Mouse (Mus musculus): ENCODE data around the gene Myh6. TPM values are rescaled to one million over a fixed set of nuclear protein-coding genes. Genes with fewer than 3 reads are reported as not detected.
"Not testable (repeated sequence)": the region's sequence is repeated elsewhere in the genome, so short reads cannot be mapped to it uniquely, and the experiment has no call there.

Myh6 gene
- polyA plus RNA-seq, 1 experiment from 2014 or later, result 0.46 TPM

GRCm38 (mm10) chr14:54951587-54951986, 15.1 kb downstream of the Myh6 start:
- H3K27ac ChIP-seq (ENCODE audit: low read length), result no peak overlapping the region
- H3K9ac ChIP-seq (ENCODE audit: low read depth, low read length), result no peak overlapping the region
- no peak overlapping the region for H3K4me3 ChIP-seq (ENCODE audit: low read length)
- H3K9me3 ChIP-seq (ENCODE audit: control insufficient read depth, low read length), result no peaks in the 10 kb centered on the region
- no peaks in the 10 kb centered on the region for H3K36me3 ChIP-seq (ENCODE audit: control insufficient read depth, insufficient read depth, low read length)
- no peaks in the 10 kb centered on the region for H3K4me1 ChIP-seq (ENCODE audit: control insufficient read depth, insufficient read depth, low read length)
- 76% methylated on average over 6 of the region's 6 CpGs for WGBS
- no peak for ATAC-seq
- no peak overlapping the region for H3K4me2 ChIP-seq (ENCODE audit: low read depth, low read length)
- H3K27me3 ChIP-seq (replicated peaks; ENCODE audit: control insufficient read depth, insufficient read depth, low read length), result no peaks in the 10 kb centered on the region

GRCm38 (mm10) chr14:54950493-54950892, 16.2 kb downstream of the Myh6 start:
- WGBS, result 57% methylated on average over 12 of the region's 12 CpGs
- Histone ChIP-seq H3K4me3 (ENCODE audit: low read length) (no peak overlapping the region), H3K4me1 (ENCODE audit: control insufficient read depth, insufficient read depth, low read length) (no peaks in the 10 kb centered on the region), H3K4me2 (ENCODE audit: low read depth, low read length) (no peak overlapping the region), H3K36me3 (ENCODE audit: control insufficient read depth, insufficient read depth, low read length) (no peaks in the 10 kb centered on the region), H3K9me3 (ENCODE audit: control insufficient read depth, low read length) (no peaks in the 10 kb centered on the region), H3K27me3 (replicated peaks; ENCODE audit: control insufficient read depth, insufficient read depth, low read length) (no peaks in the 10 kb centered on the region), H3K9ac (ENCODE audit: low read depth, low read length) (no peak overlapping the region), H3K27ac (ENCODE audit: low read length) (no peak overlapping the region)
- no peak for ATAC-seq

GRCm38 (mm10) chr14:54948781-54949180, 17.9 kb downstream of the Myh6 start:
- H3K9me3 ChIP-seq (ENCODE audit: control insufficient read depth, low read length), result no peaks in the 10 kb centered on the region
- H3K36me3 ChIP-seq (ENCODE audit: control insufficient read depth, insufficient read depth, low read length), result no peaks in the 10 kb centered on the region
- H3K4me2 ChIP-seq (ENCODE audit: low read depth, low read length), result no peak overlapping the region
- H3K4me3 ChIP-seq (ENCODE audit: low read length), result no peak overlapping the region
- ATAC-seq, result no peak
- H3K4me1 ChIP-seq (ENCODE audit: control insufficient read depth, insufficient read depth, low read length), result no peaks in the 10 kb centered on the region
- H3K27me3 ChIP-seq (replicated peaks; ENCODE audit: control insufficient read depth, insufficient read depth, low read length), result no peaks in the 10 kb centered on the region
- 87% methylated on average over 9 of the region's 9 CpGs for WGBS
- no peak overlapping the region for H3K27ac ChIP-seq (ENCODE audit: low read length)
- no peak overlapping the region for H3K9ac ChIP-seq (ENCODE audit: low read depth, low read length)

DNA sequence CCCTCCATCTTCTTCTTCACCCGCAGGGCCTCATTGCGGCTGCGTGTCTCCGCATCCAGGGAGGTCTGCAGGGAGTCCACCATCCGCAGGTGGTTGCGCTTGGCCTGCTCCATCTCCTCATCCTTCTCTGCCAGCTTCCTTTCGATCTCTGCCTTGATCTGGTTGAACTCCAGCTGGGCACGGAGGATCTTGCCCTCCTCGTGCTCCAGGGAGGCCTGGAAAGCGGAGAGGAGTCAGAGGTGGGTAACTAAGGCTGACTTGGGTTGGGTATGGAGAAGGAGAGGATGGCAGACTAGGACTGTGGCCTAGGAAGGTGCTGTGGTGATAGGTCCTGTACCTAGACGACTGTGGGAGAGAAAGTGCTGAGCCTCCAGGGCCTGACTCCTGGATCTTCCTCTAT, 19.7 kb downstream of the Myh6 start:
- H3K4me2 ChIP-seq (ENCODE audit: low read depth, low read length); H3K9me3 ChIP-seq (ENCODE audit: control insufficient read depth, low read length); H3K36me3 ChIP-seq (ENCODE audit: control insufficient read depth, insufficient read depth, low read length); H3K4me1 ChIP-seq (ENCODE audit: control insufficient read depth, insufficient read depth, low read length); H3K27ac ChIP-seq (ENCODE audit: low read length); H3K9ac ChIP-seq (ENCODE audit: low read depth, low read length); H3K27me3 ChIP-seq (replicated peaks; ENCODE audit: control insufficient read depth, insufficient read depth, low read length); ATAC-seq; H3K4me3 ChIP-seq (ENCODE audit: low read length): not testable (repeated sequence)
- 89% methylated on average over 10 of the region's 11 CpGs for WGBS

- no peak overlapping the region for H3K9ac ChIP-seq (ENCODE audit: low read depth, low read length)
- H3K27me3 ChIP-seq (replicated peaks; ENCODE audit: control insufficient read depth, insufficient read depth, low read length), result no peaks in the 10 kb centered on the region
- H3K36me3 ChIP-seq (ENCODE audit: control insufficient read depth, insufficient read depth, low read length), result no peaks in the 10 kb centered on the region
- 78% methylated on average over 19 of the region's 19 CpGs for WGBS
- H3K4me2 ChIP-seq (ENCODE audit: low read depth, low read length), result no peak overlapping the region
- H3K27ac ChIP-seq (ENCODE audit: low read length), result no peak overlapping the region
- no peaks in the 10 kb centered on the region for H3K9me3 ChIP-seq (ENCODE audit: control insufficient read depth, low read length)
- H3K4me1 ChIP-seq (ENCODE audit: control insufficient read depth, insufficient read depth, low read length), result no peaks in the 10 kb centered on the region
- no peak overlapping the region for H3K4me3 ChIP-seq (ENCODE audit: low read length)
- ATAC-seq, result no peak
These were observed 20.6 kb downstream of the Myh6 start for GRCm38 (mm10) chr14:54945975-54946704.

DNA sequence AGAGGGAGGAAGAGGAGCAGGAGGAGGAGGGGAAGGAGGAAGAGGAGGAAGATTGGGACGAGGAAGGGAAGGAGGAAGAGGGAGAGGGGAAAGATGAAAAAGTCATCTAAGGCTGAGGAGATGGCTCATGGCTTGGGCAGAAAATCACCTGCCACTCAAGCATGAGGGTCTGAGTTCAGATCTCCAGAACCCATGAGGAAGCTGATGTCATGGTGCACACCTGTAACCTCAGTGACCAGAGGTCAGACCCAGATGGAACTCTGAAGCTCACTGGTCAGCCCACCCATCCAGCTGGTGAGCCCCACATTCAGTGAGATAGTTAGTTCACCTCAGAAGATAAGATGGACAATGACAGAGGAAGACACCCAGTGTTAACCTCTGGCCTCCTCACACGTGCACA, 21.8 kb downstream of the Myh6 start:
- ATAC-seq, result no peak
- no peak overlapping the region for H3K9ac ChIP-seq (ENCODE audit: low read depth, low read length)
- H3K27me3 ChIP-seq (replicated peaks; ENCODE audit: control insufficient read depth, insufficient read depth, low read length), result no peaks in the 10 kb centered on the region
- H3K4me1 ChIP-seq (ENCODE audit: control insufficient read depth, insufficient read depth, low read length), result no peaks in the 10 kb centered on the region
- no peak overlapping the region for H3K27ac ChIP-seq (ENCODE audit: low read length)
- H3K9me3 ChIP-seq (ENCODE audit: control insufficient read depth, low read length), result no peaks in the 10 kb centered on the region
- H3K4me3 ChIP-seq (ENCODE audit: low read length), result no peak overlapping the region
- 66% methylated on average over 2 of the region's 2 CpGs for WGBS
- no peak overlapping the region for H3K4me2 ChIP-seq (ENCODE audit: low read depth, low read length)
- H3K36me3 ChIP-seq (ENCODE audit: control insufficient read depth, insufficient read depth, low read length), result no peaks in the 10 kb centered on the region

DNA sequence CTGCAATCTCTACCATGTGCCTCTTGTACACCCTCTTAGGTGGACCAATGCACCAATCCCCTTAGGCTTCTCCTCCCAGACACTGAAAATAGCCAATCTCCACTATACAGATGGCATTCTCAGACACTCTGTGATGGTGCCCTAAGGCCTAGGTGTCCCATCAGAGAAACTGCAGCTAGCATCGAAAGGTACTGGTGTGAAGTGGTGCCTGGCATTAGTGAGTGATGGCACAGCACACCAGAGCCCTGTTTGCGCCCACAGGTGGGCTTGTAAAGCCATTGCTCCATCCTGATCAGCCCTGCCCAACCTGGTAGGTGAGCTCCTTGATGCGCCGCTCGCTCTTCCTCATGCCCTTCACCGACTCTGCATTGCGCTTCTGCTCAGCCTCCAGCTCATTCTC, 22.8 kb downstream of the Myh6 start:
- Histone ChIP-seq H3K27ac (ENCODE audit: low read length) (no peak overlapping the region), H3K4me1 (ENCODE audit: control insufficient read depth, insufficient read depth, low read length) (0 out of 2 replicates have a peak, but pooled peaks cover 4% of the 10 kb centered on the region), H3K9me3 (ENCODE audit: control insufficient read depth, low read length) (no peaks in the 10 kb centered on the region), H3K4me3 (ENCODE audit: low read length) (no peak overlapping the region), H3K9ac (ENCODE audit: low read depth, low read length) (no peak overlapping the region), H3K27me3 (replicated peaks; ENCODE audit: control insufficient read depth, insufficient read depth, low read length) (no peaks in the 10 kb centered on the region), H3K36me3 (ENCODE audit: control insufficient read depth, insufficient read depth, low read length) (no peaks in the 10 kb centered on the region), H3K4me2 (ENCODE audit: low read depth, low read length) (no peak overlapping the region)
- WGBS, result 96% methylated on average over 7 of the region's 7 CpGs
- ATAC-seq, result no peak

DNA sequence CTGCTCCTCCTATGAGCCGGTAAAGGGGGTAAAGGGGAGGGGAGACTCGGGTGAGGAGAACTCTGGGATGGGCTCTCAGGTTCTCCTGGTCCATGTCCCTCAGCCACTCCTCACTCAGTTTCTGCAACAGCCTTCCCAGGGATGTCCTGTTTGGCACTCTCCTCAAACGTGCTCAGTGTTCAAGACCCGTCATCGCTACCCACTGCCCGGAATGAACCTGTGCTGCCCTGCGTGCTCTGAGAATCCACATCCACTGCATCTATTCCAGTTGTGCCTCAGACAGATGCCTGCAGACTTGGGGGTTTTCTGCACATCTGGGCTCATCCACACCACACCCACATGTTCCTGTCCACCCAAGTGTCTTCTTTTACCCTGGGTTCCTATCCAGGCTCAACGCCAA, 24.2 kb downstream of the Myh6 start:
- H3K9me3 ChIP-seq (ENCODE audit: control insufficient read depth, low read length), result no peaks in the 10 kb centered on the region
- no peak overlapping the region for H3K27ac ChIP-seq (ENCODE audit: low read length)
- H3K9ac ChIP-seq (ENCODE audit: low read depth, low read length), result no peak overlapping the region
- no peaks in the 10 kb centered on the region for H3K27me3 ChIP-seq (replicated peaks; ENCODE audit: control insufficient read depth, insufficient read depth, low read length)
- ATAC-seq, result no peak
- no peak overlapping the region for H3K4me3 ChIP-seq (ENCODE audit: low read length)
- 89% methylated on average over 8 of the region's 8 CpGs for WGBS
- no peaks in the 10 kb centered on the region for H3K36me3 ChIP-seq (ENCODE audit: control insufficient read depth, insufficient read depth, low read length)
- 0 out of 2 replicates have a peak, but pooled peaks cover 4% of the 10 kb centered on the region for H3K4me1 ChIP-seq (ENCODE audit: control insufficient read depth, insufficient read depth, low read length)
- H3K4me2 ChIP-seq (ENCODE audit: low read depth, low read length), result no peak overlapping the region

- Histone ChIP-seq H3K27ac (ENCODE audit: low read length) (no peak overlapping the region), H3K27me3 (replicated peaks; ENCODE audit: control insufficient read depth, insufficient read depth, low read length) (no peaks in the 10 kb centered on the region), H3K9me3 (ENCODE audit: control insufficient read depth, low read length) (no peaks in the 10 kb centered on the region), H3K4me1 (ENCODE audit: control insufficient read depth, insufficient read depth, low read length) (0 out of 2 replicates have a peak, but pooled peaks cover 4% of the 10 kb centered on the region), H3K4me3 (ENCODE audit: low read length) (no peak overlapping the region), H3K9ac (ENCODE audit: low read depth, low read length) (no peak overlapping the region), H3K36me3 (ENCODE audit: control insufficient read depth, insufficient read depth, low read length) (no peaks in the 10 kb centered on the region), H3K4me2 (ENCODE audit: low read depth, low read length) (no peak overlapping the region)
- WGBS, result 52% methylated on average over 13 of the region's 13 CpGs
- no peak for ATAC-seq
These were observed 25.4 kb downstream of the Myh6 start for GRCm38 (mm10) chr14:54941024-54941978.
